Mouse (Mus musculus) midbrain, embryonic 15.5 days (tissue): ENCODE measurements around the gene Dll3. TPM values are rescaled to one million over a fixed set of nuclear protein-coding genes. Genes with fewer than 3 reads are reported as not detected.

ENCODE experiments used
- ATAC-seq: fragments of 200-750 bp; cut with Nextera tagmentation; replicated peaks from 2 replicates; pipeline ENCODE4 v1.8.0; 2017; ENCODE audit warnings: moderate TSS enrichment
- H3K27ac ChIP-seq: fragments of 300-500 bp; sonication (generic); 2 replicates; pipeline ENCODE4 v1.5.1; 2015; ENCODE audit warnings: mild to moderate bottlenecking, inconsistent platforms
- H3K27me3 ChIP-seq: fragments of 300-500 bp; sonication (generic); replicated peaks from 2 replicates; pipeline ENCODE4 v1.6.1; 2015; ENCODE audit warnings: inconsistent platforms
- H3K36me3 ChIP-seq: fragments of 300-500 bp; sonication (generic); replicated peaks from 2 replicates; pipeline ENCODE4 v1.6.1; 2015; ENCODE audit warnings: inconsistent platforms
- H3K4me1 ChIP-seq: fragments of 300-500 bp; sonication (generic); 2 replicates; pipeline ENCODE4 v1.6.1; 2015; ENCODE audit warnings: inconsistent platforms
- H3K4me2 ChIP-seq: fragments of 300-500 bp; sonication (generic); 2 replicates; pipeline ENCODE4 v1.6.1; 2015; ENCODE audit warnings: inconsistent platforms, mild to moderate bottlenecking, moderate library complexity
- H3K4me3 ChIP-seq: fragments of 300-500 bp; sonication (generic); 2 replicates; pipeline ENCODE4 v1.5.1; 2015; ENCODE audit warnings: mild to moderate bottlenecking, inconsistent platforms
- H3K9ac ChIP-seq: fragments of 300-500 bp; sonication (generic); 2 replicates; pipeline ENCODE4 v1.6.1; 2015; ENCODE audit warnings: mild to moderate bottlenecking, inconsistent platforms
- H3K9me3 ChIP-seq: fragments of 300-500 bp; sonication (generic); 2 replicates; pipeline ENCODE4 v1.6.1; 2016; ENCODE audit warnings: inconsistent platforms
- WGBS: fragments of 180-500 bp; shearing (Covaris S2); methylation state at CpG from one replicate; pipeline ENCODE4 v1.1.7; 2015; ENCODE audit warnings: mixed read lengths; 5-methylcytosine and 5-hydroxymethylcytosine counted together
- polyA plus RNA-seq: library from polyadenylated mRNA; unstranded; fragments of >200 nt; fragmentation: Nextera tagmentation; extraction: Ambion mirVana; gene quantifications from 2 replicates; pipeline ENCODE4 v1.2.1, GENCODE M21; 2015

Gene Dll3
- polyA plus RNA-seq, 1 experiment from 2014 or later, result 22.6 TPM

DNA sequence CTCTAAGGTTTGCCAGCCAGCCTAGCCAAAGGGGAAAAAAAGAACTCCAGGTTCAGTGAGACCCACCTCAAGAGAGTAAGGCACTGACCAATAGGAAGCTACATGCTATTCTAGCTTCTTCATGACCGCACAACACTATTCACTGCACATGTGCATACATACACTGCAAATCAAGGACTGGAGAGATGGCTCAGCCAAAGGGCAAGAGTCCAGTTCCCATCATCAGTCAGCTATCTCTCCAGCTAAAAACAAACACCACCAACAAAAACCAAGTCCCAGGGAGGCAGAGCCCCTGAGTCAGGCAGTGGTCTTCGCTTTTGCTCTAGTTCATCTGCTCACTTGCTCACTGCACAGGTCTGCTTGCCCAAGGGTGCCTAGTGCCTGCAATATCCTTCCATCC is 26.2 kb upstream of the Dll3 start:
- H3K36me3 ChIP-seq, result peaks cover 56% of the 10 kb centered on the region

DNA sequence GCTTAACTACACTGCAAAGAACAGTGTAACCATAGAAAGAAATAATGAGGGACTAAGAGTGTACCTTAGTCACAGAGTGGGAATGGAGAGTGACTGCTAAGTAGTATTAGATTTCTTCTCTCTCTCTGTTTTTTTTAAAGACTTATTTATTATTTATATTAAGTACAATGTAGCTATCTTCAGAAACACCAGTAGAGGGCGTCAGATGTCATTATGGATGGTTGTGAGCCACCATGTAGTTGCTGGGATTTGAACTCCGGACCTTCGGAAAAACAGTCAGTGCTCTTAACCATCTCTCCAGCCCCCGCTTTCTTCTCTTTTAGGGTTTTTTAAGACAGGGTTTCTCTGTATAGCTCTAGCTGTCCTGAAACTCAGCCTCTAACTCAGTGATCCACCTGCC is 24.4 kb upstream of the Dll3 start:
- Histone ChIP-seq H3K9ac (no peak overlapping the region), H3K4me3 (no peak overlapping the region), H3K27ac (no peak overlapping the region), H3K27me3 (no peaks in the 10 kb centered on the region), H3K9me3 (no peaks in the 10 kb centered on the region), H3K36me3 (peaks cover 74% of the 10 kb centered on the region), H3K4me2 (no peak overlapping the region), H3K4me1 (no peaks in the 10 kb centered on the region)
- ATAC-seq, result no peak
- WGBS, result 79% methylated on average over 4 of the region's 4 CpGs

More for the DNA sequence above, 26.2 kb upstream of the Dll3 start:
- no peaks in the 10 kb centered on the region for H3K27me3 ChIP-seq
- H3K27ac ChIP-seq, result no peak overlapping the region
- ATAC-seq, result no peak
- no peak overlapping the region for H3K9ac ChIP-seq
- H3K4me3 ChIP-seq, result no peak overlapping the region
- no peaks in the 10 kb centered on the region for H3K4me1 ChIP-seq
- 93% methylated on average over 2 of the region's 2 CpGs for WGBS
- H3K9me3 ChIP-seq, result no peaks in the 10 kb centered on the region
- no peak overlapping the region for H3K4me2 ChIP-seq

DNA sequence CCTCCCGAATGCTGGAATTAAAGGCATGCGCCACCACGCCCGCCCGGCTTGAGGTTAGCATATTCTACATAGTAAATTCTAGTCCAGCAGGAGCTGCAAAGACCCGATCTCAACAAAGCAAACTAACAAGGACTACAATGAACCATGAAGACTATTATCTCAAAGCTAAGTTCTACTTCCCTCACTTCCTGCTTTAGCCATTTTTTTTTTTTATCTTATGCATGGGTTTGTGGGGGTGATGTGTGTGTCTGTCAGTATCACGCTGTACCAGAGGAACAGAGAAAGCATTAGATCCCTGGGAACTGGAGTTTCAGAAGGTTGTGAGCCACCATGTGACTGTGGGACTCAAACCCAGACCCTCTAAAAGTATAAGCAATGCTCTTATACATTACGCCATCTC is 23.3 kb upstream of the Dll3 start:
- 98% methylated on average over 8 of the region's 8 CpGs for WGBS
- no peak overlapping the region for H3K9ac ChIP-seq
- H3K36me3 ChIP-seq, result peaks cover 74% of the 10 kb centered on the region
- H3K9me3 ChIP-seq, result no peaks in the 10 kb centered on the region
- H3K4me2 ChIP-seq, result no peak overlapping the region
- H3K4me3 ChIP-seq, result no peak overlapping the region
- no peak for ATAC-seq
- no peaks in the 10 kb centered on the region for H3K27me3 ChIP-seq
- H3K4me1 ChIP-seq, result no peaks in the 10 kb centered on the region
- H3K27ac ChIP-seq, result no peak overlapping the region

DNA sequence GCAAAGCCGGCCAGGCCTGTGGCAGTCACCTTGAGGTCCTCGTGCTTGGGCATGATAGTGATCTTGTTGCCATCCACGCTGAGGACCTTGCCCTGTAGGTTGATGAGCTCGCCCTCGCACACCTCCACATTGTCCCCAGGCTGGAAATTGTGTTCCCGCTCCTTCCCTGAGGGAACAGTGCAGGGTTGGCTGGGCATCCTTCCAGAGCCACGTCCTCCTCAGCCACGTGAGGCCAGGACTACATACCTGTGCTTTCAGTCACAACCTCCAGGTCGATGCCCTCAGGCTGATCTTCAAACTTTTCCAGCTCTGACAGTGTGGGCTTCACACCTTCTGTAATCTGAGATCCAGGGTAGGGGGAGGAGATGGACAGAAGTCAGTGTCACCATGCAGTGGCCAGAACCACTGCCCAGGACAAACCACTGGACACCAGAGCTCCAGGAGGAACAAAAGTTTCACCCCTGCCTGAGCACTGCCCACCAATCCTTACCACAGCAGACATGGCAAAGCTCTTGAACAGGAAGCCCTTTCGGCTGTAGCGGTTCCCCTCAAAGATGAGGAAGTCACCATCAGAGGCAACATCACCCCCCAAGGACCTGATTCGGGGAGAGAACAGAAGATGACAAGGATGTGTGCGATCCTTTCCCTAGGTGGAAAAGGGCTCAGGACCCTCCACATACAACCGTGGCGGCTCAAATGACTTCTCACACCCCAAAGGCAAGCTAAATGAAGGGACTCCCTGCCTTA is 20.1 kb upstream of the Dll3 start:
- no peaks in the 10 kb centered on the region for H3K4me1 ChIP-seq
- 93% methylated on average over 15 of the region's 15 CpGs for WGBS
- no peak overlapping the region for H3K4me2 ChIP-seq
- peaks cover 84% of the 10 kb centered on the region for H3K36me3 ChIP-seq
- no peak overlapping the region for H3K4me3 ChIP-seq
- no peak for ATAC-seq
- H3K27me3 ChIP-seq, result no peaks in the 10 kb centered on the region
- no peaks in the 10 kb centered on the region for H3K9me3 ChIP-seq
- no peak overlapping the region for H3K9ac ChIP-seq
- no peak overlapping the region for H3K27ac ChIP-seq

DNA sequence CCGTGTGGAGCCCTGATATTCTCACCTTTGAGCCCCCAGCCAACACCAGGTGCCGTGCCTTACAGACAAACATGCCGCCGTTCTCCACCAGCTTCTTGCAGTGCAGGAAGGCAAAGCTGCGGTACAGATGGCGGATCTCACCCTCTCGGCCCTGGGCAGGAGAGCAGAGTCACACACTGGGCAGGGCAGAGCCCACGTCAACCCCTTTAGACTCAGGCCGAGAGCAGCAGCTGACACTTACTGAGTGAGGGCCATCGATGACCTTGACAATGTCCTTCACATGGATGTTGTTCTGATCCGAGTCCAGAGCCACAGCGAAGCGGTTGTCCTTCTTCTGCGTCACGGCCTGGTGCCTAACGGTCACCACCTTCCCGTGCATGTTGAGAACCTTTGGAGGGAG is 16.7 kb upstream of the Dll3 start:
- H3K9ac ChIP-seq, result no peak overlapping the region
- no peak overlapping the region for H3K4me3 ChIP-seq
- peaks cover 91% of the 10 kb centered on the region for H3K36me3 ChIP-seq
- no peak overlapping the region for H3K27ac ChIP-seq
- 95% methylated on average over 17 of the region's 17 CpGs for WGBS
- H3K9me3 ChIP-seq, result no peaks in the 10 kb centered on the region
- H3K4me2 ChIP-seq, result no peak overlapping the region
- no peak for ATAC-seq
- H3K27me3 ChIP-seq, result no peaks in the 10 kb centered on the region
- no peaks in the 10 kb centered on the region for H3K4me1 ChIP-seq

DNA sequence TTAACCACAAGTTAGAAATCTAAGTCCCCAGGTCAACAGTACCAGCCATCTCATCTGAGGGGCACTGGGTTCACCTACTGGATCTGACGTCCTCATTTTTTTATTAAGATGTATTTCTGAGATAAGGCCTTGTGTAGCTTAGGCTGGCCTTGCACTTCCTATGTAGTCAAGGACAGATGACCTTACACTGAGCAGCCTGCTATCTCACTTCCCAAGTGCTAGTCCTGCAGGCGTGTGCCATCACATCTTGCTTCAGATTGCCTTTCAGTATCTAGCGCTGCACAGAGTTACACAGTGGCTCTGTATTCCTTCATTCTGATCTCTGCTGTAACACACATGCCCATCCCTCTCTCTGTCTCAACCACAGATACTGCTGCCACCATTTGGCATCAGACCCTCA is 16.0 kb upstream of the Dll3 start:
- Histone ChIP-seq H3K27me3 (no peaks in the 10 kb centered on the region), H3K27ac (no peak overlapping the region), H3K36me3 (peaks cover 84% of the 10 kb centered on the region), H3K4me2 (no peak overlapping the region), H3K9me3 (no peaks in the 10 kb centered on the region), H3K4me1 (no peaks in the 10 kb centered on the region), H3K4me3 (no peak overlapping the region), H3K9ac (no peak overlapping the region)
- no peak for ATAC-seq
- WGBS, result 94% methylated on average over 3 of the region's 3 CpGs

DNA sequence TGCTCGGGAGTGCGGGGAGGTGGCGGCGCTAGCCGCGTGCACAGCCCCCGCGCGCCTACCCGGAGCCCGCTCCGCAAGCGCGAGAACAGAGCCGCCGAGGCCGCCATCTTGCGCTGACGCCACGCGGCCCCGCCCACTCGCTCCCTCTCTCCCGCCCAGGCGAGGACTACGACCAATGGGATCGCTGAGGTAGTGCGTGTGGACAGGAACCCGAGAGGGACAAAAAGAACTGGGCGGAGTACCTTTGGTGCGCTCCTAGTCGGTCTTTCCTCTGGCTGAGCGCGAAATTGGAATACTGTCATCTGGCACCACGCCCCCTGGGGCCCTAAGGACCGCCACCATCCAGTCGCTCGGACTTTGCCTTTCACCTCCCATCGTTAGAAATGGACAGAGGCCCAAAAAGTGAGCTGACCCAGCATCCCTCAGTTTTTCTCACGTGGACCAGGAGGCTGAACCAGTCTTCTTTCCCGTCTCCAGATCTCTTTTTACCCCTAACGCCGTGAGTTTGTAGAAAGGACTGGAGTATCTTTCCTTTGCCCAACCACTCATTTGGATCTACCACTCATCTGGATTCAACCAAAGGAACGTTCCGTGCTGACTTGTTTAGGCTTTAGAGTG is 10.0 kb upstream of the Dll3 start, which contains the start of gene Timm50:
Timm50 (minus strand) TSS at position 147 of the 618 bp plus-strand sequence.
- no peaks in the 10 kb centered on the region for H3K9me3 ChIP-seq
- WGBS, result under 1% methylated on average over 45 of the region's 45 CpGs
- peaks cover 43% of the 10 kb centered on the region for H3K36me3 ChIP-seq
- peaks cover 22% of the 10 kb centered on the region for H3K4me1 ChIP-seq
- peak; percentile 96 for ATAC-seq
- peak within 1 kb of the TSS; percentile 95 for H3K4me2 ChIP-seq
- H3K27me3 ChIP-seq, result no peaks in the 10 kb centered on the region
- H3K27ac ChIP-seq, result peak within 1 kb of the TSS; percentile 83
- peak within 1 kb of the TSS; percentile 97 for H3K9ac ChIP-seq
- H3K4me3 ChIP-seq, result peak within 1 kb of the TSS; percentile 86

DNA sequence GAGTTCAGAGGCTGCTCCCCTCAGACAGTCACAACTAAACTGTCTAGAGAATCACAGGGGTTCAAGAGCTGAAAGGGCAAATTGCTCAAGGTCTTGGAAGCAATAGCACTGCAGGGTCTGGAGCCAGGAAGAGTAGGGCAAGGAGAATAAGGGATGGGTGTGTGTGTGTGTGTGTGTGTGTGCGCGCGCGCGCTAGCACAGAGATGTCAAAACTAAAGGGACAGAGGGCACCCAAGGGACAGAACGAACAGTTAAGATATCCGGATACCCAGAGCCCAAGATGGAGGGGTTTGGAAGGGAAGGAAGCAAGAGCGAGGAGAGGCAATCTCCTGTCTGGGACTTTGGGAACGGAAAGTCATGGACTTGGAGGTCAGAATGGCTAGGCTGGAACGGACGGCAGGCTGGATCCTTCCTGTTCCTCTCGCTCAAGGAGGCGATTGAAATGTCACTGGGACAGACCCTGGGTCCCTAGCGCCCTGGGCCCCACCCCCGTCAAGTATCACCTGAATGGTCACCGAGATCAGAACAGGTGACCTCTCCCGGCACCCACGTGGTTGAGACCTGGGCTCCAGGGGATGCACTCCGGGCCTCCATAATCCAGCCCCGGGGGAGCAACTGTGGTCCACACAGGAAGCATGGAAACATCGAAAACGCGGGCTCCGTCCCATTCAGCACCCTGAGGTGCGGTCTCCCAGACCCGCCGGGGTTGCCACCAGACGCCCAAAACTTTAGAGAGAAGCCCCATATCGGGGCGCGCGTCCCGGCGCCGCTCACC is 9.3 kb upstream of the Dll3 start:
- ATAC-seq, result peak; percentile 72
- peak overlapping the region; percentile 83 for H3K27ac ChIP-seq
- no peaks in the 10 kb centered on the region for H3K27me3 ChIP-seq
- WGBS, result 6% methylated on average over 35 of the region's 35 CpGs
- peak overlapping the region; percentile 95 for H3K4me2 ChIP-seq
- H3K9me3 ChIP-seq, result no peaks in the 10 kb centered on the region
- H3K36me3 ChIP-seq, result peaks cover 43% of the 10 kb centered on the region
- peaks cover 22% of the 10 kb centered on the region for H3K4me1 ChIP-seq
- H3K9ac ChIP-seq, result peak overlapping the region; percentile 97
- H3K4me3 ChIP-seq, result peak overlapping the region; percentile 86

DNA sequence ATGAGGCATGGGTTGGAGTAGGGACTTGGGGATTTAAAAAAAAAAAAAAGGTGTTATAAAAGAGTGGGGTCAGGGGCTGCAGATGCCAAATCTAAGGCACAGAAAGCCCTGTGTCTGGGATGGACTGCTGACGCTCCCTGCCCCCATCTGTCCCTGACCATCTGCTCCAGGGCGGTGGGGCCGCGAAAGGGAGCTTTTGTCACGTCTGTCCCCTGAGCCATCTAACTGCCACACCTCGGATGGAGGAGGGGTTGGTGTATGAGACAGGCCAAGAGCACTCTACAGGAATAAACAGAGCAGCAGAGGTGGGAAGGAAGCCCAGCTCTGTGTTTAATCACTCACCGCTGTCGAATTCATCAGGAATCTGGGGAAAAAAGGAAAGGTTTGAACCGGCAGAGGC is 7.7 kb upstream of the Dll3 start:
- no peak overlapping the region for H3K4me3 ChIP-seq
- 31% methylated on average over 9 of the region's 9 CpGs for WGBS
- H3K27me3 ChIP-seq, result no peaks in the 10 kb centered on the region
- no peak overlapping the region for H3K27ac ChIP-seq
- ATAC-seq, result no peak
- no peak overlapping the region for H3K4me2 ChIP-seq
- H3K9me3 ChIP-seq, result no peaks in the 10 kb centered on the region
- peaks cover 37% of the 10 kb centered on the region for H3K36me3 ChIP-seq
- H3K4me1 ChIP-seq, result peaks cover 22% of the 10 kb centered on the region
- H3K9ac ChIP-seq, result no peak overlapping the region

DNA sequence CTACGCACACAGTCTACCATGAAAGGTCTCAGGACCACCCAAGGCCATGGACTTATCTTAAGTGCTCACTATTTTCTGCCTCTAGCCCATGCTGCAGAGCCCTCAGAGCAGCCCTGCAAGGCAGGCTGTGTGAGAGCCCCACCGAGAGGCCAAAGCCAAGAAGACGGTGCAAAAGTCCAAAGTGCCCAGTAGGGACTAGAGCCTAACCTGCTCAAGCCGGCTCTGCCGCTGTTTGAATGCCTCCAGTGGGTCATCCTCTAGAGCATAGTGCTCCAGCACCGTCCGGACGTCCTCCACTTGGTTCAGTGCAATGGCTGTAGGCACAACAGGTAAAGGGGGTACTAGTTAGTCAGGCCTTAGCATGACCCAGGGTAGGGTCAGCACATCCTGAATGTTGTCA is 4.2 kb upstream of the Dll3 start:
- 95% methylated on average over 8 of the region's 8 CpGs for WGBS
- peaks cover 26% of the 10 kb centered on the region for H3K4me1 ChIP-seq
- peaks cover 30% of the 10 kb centered on the region for H3K36me3 ChIP-seq
- no peak overlapping the region for H3K4me2 ChIP-seq
- H3K9me3 ChIP-seq, result no peaks in the 10 kb centered on the region
- no peaks in the 10 kb centered on the region for H3K27me3 ChIP-seq
- ATAC-seq, result no peak
- H3K27ac ChIP-seq, result no peak overlapping the region
- H3K9ac ChIP-seq, result no peak overlapping the region
- no peak overlapping the region for H3K4me3 ChIP-seq

DNA sequence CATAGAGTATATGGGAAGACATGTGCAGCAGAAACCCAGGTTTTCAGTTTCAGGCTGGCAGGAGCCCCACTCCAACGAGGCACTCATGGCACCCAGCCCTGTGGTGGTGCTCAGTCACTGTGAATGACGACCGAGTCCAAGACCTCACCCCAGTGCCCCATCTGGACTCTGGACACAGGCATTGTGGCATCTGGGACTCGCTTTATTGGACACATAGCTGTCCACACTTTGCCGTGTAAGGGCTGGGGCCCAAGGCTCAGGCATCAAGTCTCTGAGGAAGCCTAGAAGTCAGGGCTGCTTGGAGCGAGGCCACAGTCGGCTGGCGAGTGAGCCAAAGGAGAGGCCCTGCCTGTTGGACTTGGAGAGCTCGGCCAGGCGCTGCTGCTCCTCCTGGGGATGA is 3.6 kb upstream of the Dll3 start:
- H3K36me3 ChIP-seq, result peaks cover 30% of the 10 kb centered on the region
- 90% methylated on average over 10 of the region's 10 CpGs for WGBS

DNA sequence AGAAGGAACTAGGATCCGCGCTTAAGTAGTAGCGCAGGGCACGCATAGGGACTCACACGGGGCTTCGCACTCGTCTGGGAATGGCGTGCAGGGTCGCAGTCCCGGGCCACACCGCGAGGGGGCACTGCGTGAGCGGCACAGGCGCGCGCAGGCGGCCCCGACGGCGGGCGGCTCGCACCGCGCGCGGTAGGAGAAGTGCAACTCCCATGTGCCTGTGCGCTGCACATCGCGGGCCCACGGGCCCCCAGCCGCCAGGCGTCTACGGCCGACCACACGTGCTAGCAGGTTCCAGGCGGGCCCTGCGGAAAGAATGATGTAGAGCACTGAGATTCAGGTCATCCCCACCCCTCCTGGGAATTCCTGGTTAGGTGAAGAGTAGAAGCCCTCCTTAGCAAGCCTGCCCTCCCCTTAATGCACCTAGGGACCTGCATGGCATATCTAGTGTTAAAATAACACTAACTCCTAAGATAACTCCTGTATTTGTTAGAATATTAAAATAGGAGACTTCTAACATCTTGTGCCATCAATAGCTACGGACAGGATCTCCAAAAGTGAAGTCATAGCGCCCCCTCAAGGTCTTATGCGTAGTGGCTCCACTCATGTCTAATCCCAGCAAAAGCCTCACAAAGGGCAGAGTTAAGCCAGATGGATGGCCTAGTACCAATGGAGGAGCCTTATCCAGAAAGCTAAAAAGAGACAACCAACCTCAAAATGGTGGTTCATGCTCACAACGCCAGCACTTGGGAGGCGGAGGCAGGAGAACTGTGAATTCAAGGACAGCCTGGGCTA is 3.0 kb downstream of the Dll3 start:
- Histone ChIP-seq H3K4me3 (peak overlapping the region; percentile 22), H3K36me3 (no peaks in the 10 kb centered on the region), H3K4me1 (peaks cover 36% of the 10 kb centered on the region), H3K9ac (no peak overlapping the region), H3K4me2 (peak overlapping the region; percentile 47), H3K27me3 (no peaks in the 10 kb centered on the region; the same call in 1 of the 2 replicates), H3K9me3 (no peaks in the 10 kb centered on the region), H3K27ac (0 out of 2 replicates have a peak overlapping the region, but pooled peaks have one; percentile 22)
- WGBS, result 10% methylated on average over 43 of the region's 43 CpGs
- 0 out of 2 replicates have a peak, but pooled peaks have one; percentile 28 for ATAC-seq

More for the DNA sequence above, 3.6 kb upstream of the Dll3 start:
- no peak for ATAC-seq
- no peak overlapping the region for H3K4me3 ChIP-seq
- H3K9ac ChIP-seq, result no peak overlapping the region
- H3K9me3 ChIP-seq, result no peaks in the 10 kb centered on the region
- H3K4me1 ChIP-seq, result peaks cover 23% of the 10 kb centered on the region
- H3K4me2 ChIP-seq, result no peak overlapping the region
- no peaks in the 10 kb centered on the region for H3K27me3 ChIP-seq
- no peak overlapping the region for H3K27ac ChIP-seq
